Mouse (Mus musculus) effector memory CD4-positive, alpha-beta T cell, adult 5 months (primary cell): ENCODE results near the gene Gypa. TPM values are rescaled to one million over a fixed set of nuclear protein-coding genes. Genes with fewer than 3 reads are reported as not detected.

ENCODE experiments used
- polyA plus RNA-seq: library from polyadenylated mRNA; unstranded; fragments of 100-300 nt; shearing (Covaris generic); gene quantifications from one replicate; pipeline ENCODE4 v1.2.1, GENCODE M21; 2017

The Gypa gene
- polyA plus RNA-seq: not detected

GRCm38 (mm10) chr8:80493523-80494345 is at the start of gene Gypa:
Gypa (plus strand) TSS chr8:80493781.

Other genes with a start within 250 kb of the Gypa start
- gene Frem3, start 117.3 kb downstream of the Gypa start, polyA plus RNA-seq: not detected
- gene Smarca5, start 245.7 kb downstream of the Gypa start, polyA plus RNA-seq: 207 TPM